Mouse (Mus musculus): Measurements from ENCODE around the gene Dcst1. TPM values are rescaled to one million over a fixed set of nuclear protein-coding genes. Genes with fewer than 3 reads are reported as not detected.

The Dcst1 gene
- total RNA-seq (2023), result not detected

GRCm38 (mm10) chr3:89365153-89365485 is at the start of gene Dcst1:
TSS of gene Dcst1 (minus strand) at chr3:89365253.

DNA sequence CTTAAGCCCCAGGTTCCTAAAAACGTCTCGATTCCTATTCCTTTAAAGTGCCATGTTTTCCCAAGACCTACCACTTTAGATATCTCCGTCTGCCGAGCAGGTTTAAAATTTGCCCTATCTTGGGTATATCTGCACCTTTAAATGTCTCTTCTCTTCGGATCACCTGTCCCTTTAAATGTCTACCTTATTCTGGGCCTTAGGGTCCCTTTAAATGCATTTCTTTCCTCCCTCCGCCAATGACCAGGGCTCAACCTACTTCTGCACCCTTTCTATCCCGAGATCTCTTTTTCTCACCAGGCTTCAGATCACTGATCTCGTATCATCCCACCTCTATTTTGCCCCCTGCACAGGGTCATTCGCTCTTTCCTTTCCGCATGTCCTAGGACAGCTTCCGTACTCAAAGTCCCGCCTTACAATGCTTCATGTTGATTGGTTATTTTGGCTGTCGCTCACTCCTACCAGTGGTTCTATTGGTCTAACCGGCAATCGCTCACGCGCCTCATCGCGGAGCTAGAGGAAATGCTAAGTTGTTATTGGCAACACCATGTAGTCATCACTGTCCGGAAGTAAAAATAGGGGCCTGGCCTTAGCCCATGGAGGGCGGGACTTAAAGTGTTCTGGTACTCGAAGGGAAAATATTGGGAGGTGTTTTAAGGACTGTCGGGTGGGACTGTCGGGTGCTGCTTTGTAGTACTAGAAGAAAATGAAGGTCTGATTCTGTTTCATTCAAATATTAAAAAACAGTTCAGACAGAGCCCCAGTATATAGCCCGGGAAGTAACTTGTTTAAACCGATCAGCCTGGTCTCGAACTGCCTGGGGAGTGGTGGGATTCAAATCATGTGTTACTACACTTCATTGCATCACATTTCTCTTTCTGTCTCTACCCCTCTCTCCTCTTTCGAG is 46.7 kb upstream of the Dcst1 start, which contains the start of gene Flad1:
TSS of gene Flad1 (minus strand) at position 381 of the 904 bp plus-strand sequence.

GRCm38 (mm10) chr3:89402693-89403092 is 37.6 kb upstream of the Dcst1 start, which contains the start of gene Lenep:
TSS of gene Lenep (minus strand) at chr3:89402793.

GRCm38 (mm10) chr3:89394006-89394893 is 29.2 kb upstream of the Dcst1 start, which contains the start of gene Zbtb7b:
TSS of gene Zbtb7b (minus strand) at chr3:89394776.

GRCm38 (mm10) chr3:89361675-89362074 is 3.4 kb downstream of the Dcst1 start, which contains the start of gene Dcst2:
TSS of gene Dcst2 (plus strand) at chr3:89361975.

DNA sequence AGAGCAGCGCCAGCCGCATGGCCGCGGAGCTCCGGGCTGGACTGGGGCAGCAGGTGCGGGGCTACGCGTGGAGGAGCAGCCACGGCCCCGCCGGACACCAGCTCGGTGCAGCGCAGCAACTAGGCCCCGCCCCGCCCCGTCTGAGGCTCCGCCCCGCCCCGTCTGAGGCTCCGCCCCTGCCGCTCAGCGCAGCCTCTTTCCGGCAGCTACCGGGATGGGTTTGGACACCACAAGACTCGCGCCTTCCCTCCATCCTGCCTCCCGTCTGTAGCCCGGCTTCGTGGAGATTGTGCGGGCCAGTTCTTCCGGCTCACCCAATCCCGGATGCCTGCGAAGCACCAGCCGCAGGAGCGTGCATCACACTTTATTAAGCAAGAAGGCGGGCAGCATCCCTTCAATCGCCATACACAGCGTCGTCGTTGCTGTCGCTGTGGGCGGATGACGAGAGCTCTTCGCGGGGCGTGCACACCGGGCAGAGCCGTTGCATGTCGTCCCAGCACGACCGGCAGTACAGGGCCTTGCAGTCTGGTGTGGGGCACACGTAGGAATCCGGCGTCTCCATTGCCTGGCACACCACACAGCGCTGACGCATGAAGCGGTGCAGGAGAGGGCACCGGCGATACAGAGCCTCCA is 15.1 kb downstream of the Dcst1 start, which contains the start of gene Adam15:
TSS of gene Adam15 (minus strand) at position 128 of the 633 bp plus-strand sequence.

DNA sequence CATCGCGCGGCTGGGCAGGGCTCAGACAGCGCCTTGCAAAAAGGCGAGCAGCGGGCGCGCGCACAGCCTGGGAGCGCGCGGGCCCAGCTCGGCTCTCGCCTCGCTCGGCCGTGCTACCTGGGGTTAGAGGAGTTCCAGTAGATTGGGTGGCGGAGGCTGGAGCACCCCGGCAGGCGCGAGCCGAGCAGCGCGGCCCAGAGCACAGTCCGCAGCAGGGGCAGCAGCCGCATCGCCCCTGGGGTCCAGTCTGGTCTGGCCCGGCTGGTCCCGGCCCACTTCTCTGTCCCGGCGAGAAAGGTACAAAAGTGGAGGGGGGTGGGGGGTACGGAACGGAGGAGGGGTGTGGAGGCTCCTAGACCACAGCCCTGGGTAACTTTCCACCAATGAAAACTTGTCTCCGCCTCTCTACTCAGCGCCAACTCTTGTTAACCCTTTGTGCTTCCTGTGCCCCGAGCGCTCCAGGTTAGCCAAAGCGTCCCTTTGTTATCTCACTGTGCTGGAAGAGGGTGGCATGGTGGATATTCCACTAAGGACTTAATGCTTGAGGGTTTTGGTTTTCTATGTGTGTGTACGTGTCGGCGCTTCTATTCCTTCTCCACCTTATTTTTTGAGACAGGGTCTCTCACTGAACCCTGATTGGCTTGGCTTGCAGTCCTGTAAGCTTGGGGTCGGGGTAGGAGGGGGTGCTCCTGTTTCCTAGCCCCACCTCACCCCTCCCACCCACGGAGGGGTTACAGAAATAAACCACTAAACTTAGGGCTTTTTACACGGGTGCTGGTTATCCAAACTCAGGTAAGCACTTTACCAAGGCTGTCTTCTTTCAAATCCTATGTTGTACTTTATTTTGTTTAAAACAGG is 27.1 kb downstream of the Dcst1 start, which contains the start of gene Efna4:
TSS of gene Efna4 (minus strand) at position 308 of the 858 bp plus-strand sequence.

DNA sequence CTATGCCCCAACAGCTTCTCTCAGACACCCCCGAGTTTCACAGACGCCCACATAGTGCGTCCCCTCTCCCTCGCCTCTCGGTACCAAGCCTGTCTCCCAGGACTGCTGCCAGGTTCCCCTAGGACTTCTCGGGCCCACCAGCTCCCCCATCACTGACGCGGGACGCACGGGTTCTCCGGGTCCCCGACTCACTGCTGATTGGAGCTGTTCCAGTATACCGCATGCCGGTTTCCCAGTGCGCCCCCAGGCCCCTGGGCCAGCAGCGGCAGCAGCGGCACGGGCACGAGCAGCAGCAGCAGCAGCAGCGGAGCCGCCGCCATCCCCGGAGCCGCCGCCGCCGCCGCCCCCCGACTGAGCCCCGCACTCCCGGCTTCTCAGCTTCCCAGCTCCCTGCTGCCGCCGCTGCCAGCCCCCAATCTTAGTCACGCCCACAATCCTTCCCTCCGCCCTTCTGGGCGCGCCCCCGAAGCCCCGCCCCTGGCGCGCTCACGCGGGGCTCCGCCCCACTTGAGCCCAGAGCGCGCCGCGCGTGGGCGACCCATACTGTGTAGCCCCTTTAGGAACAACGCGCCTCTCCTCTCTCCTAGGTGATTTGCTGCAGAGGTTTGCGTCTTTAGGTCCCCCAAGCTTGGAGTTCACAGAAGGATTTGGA is 42.4 kb downstream of the Dcst1 start, which contains the start of gene Efna3:
TSS of gene Efna3 (minus strand) at position 452 of the 652 bp plus-strand sequence.

Other genes with a start within 250 kb of the Dcst1 start
- gene Pklr, start 229.1 kb downstream of the Dcst1 start, total RNA-seq (2023), result not detected
- 1 to 10 TPM; 2.7 to 4.7 TPM for gene Hcn3, start 205.1 kb downstream of the Dcst1 start, total RNA-seq (2023)
- 100 to 1,000 TPM; 162 to 174 TPM for gene Clk2, start 200.5 kb downstream of the Dcst1 start, total RNA-seq (2023)
- gene Scamp3, start 187.8 kb downstream of the Dcst1 start, total RNA-seq (2023), result 100 to 1,000 TPM; 108 to 133 TPM
- 10 to 100 TPM; 22.6 to 25.4 TPM for gene Fam189b, start 182.1 kb downstream of the Dcst1 start, total RNA-seq (2023)
- gene Gba, start 162.3 kb downstream of the Dcst1 start, total RNA-seq (2023), result 10 to 100 TPM; 89.2 to 94.7 TPM
- 1 to 10 TPM; 6.8 to 9.9 TPM for gene Thbs3, start 150.1 kb downstream of the Dcst1 start, total RNA-seq (2023)
- gene Mtx1, start 138.2 kb downstream of the Dcst1 start, total RNA-seq (2023), result 100 to 1,000 TPM; 144 to 228 TPM
- 1 to 10 TPM; 1.1 to 1.3 TPM for gene Muc1, start 136.2 kb downstream of the Dcst1 start, total RNA-seq (2023)
- gene Krtcap2, start 119.3 kb downstream of the Dcst1 start, total RNA-seq (2023), result 100 to 1,000 TPM in 1 of 2 experiments, 10 to 100 TPM in 1; 97.1 to 103 TPM
- 1 to 10 TPM; 4.8 to 5.0 TPM for gene Trim46, start 118.9 kb downstream of the Dcst1 start, total RNA-seq (2023)
- gene Dpm3, start 105.9 kb downstream of the Dcst1 start, total RNA-seq (2023), result 10 to 100 TPM; 76.7 to 98.6 TPM
- gene Slc50a1, start 94.7 kb downstream of the Dcst1 start, total RNA-seq (2023), result 100 to 1,000 TPM; 163 to 165 TPM
- gene Efna1, start 84.1 kb downstream of the Dcst1 start, total RNA-seq (2023), result 1 to 10 TPM; 1.6 to 3.7 TPM
- gene Efna3, start 42.3 kb downstream of the Dcst1 start, total RNA-seq (2023), result not detected
- under 1 TPM in 1 of 2 experiments, not detected in 1; 0.67 TPM for gene Efna4, start 27.2 kb downstream of the Dcst1 start, total RNA-seq (2023)
- gene Adam15, start 15.3 kb downstream of the Dcst1 start, total RNA-seq (2023), result 1 to 10 TPM; 7.2 to 7.7 TPM
- not detected for gene Dcst2, start 3.3 kb downstream of the Dcst1 start, total RNA-seq (2023)
- gene Zbtb7b, start 29.5 kb upstream of the Dcst1 start, total RNA-seq (2023), result 10 to 100 TPM; 55.7 to 72.5 TPM
- gene Lenep, start 37.5 kb upstream of the Dcst1 start, total RNA-seq (2023), result 1 to 10 TPM in 1 of 2 experiments, not detected in 1; 1.3 TPM
- 10 to 100 TPM; 43.0 to 56.7 TPM for gene Flad1, start 46.6 kb upstream of the Dcst1 start, total RNA-seq (2023)
- 1 to 10 TPM; 3.7 to 9.7 TPM for gene Cks1b, start 53.1 kb upstream of the Dcst1 start, total RNA-seq (2023)
- gene Shc1, start 53.2 kb upstream of the Dcst1 start, total RNA-seq (2023), result 10 to 100 TPM; 88.3 to 90.4 TPM
- gene Pygo2, start 65.0 kb upstream of the Dcst1 start, total RNA-seq (2023), result 10 to 100 TPM; 39.2 to 42.5 TPM
- 100 to 1,000 TPM; 134 TPM for gene Pbxip1, start 71.5 kb upstream of the Dcst1 start, total RNA-seq (2023)
- gene Pmvk, start 89.3 kb upstream of the Dcst1 start, total RNA-seq (2023), result 10 to 100 TPM; 18.2 to 19.4 TPM
- gene Kcnn3, start 154.9 kb upstream of the Dcst1 start, total RNA-seq (2023), result under 1 TPM in 1 of 2 experiments, not detected in 1; 0.17 TPM